In genomic region chr1:166137244-166137938, GRCm38 (mm10) we compare ENCODE assay signal across 11 mouse cellular contexts. TPM values are rescaled to one million over a fixed set of nuclear protein-coding genes. Genes with fewer than 3 reads are reported as not detected.
DNase-seq lines count a peak whose midpoint lies in the region; ATAC-seq and TF ChIP-seq lines count a peak whose summit lies in the region.
"Had no signal": no experiment of that assay in that cellular context is flagged by ENCODE, and none has a peak within 500 bp of the region (broad histone marks: within the 10 kb centered on the region; RNA-seq: fewer than 3 reads in every experiment).

No protein-coding gene starts in this region.

- 0 out of 2 replicates have a peak overlapping the region, but pooled peaks have one; percentile 23 for H3K27ac ChIP-seq in hindbrain, embryonic 10.5 days
- H3K27ac ChIP-seq in hindbrain, embryonic 11.5 days (ENCODE audit: low read depth, low read length), result no peak overlapping the region
- no peak overlapping the region for H3K27ac ChIP-seq in intestine, embryonic 14.5 days (ENCODE audit: low read depth)
- H3K27ac ChIP-seq: hindbrain, embryonic 15.5 days; midbrain, embryonic 10.5 days had no signal

- no peak overlapping the region for H3ac ChIP-seq in myocyte (ENCODE audit: control insufficient read depth, insufficient read length)

- H3K9me3 ChIP-seq in hindbrain, embryonic 10.5 days, result no peaks in the 10 kb centered on the region
- no peaks in the 10 kb centered on the region for H3K9me3 ChIP-seq in hindbrain, embryonic 11.5 days (ENCODE audit: control insufficient read depth, low read length)
- H3K9me3 ChIP-seq in intestine, embryonic 14.5 days (ENCODE audit: control insufficient read depth, low read length), result no peaks in the 10 kb centered on the region
- H3K9me3 ChIP-seq: hindbrain, embryonic 15.5 days; midbrain, embryonic 10.5 days had no signal

- DNase-seq in hindbrain, embryonic 10.5 days (ENCODE audit: low spot score), result no peak
- no peak for DNase-seq in hindbrain, embryonic 11.5 days (ENCODE audit: low spot score)
- DNase-seq in Muller cell, postnatal 12 days (ENCODE audit: inconsistent ontology term), result peak; percentile 16
- no peak for DNase-seq in intestine, embryonic 14.5 days (ENCODE audit: low spot score)
- no peak for DNase-seq in frontal cortex, postnatal 36 days (ENCODE audit: low spot score in 2 of 2)
- no peak for DNase-seq in thymus, postnatal 36 days

- 78% methylated on average over 7 of the region's 7 CpGs for whole genome bisulfite sequencing in hindbrain, embryonic 10.5 days
- 75% methylated on average over 7 of the region's 7 CpGs for WGBS in hindbrain, embryonic 11.5 days
- WGBS in intestine, embryonic 14.5 days, result 53% methylated on average over 7 of the region's 7 CpGs

- H3K79me2 ChIP-seq in myocyte (ENCODE audit: control insufficient read depth, insufficient read depth), result no peaks in the 10 kb centered on the region

- H3K36me3 ChIP-seq in hindbrain, embryonic 10.5 days, result no peaks in the 10 kb centered on the region
- no peaks in the 10 kb centered on the region for H3K36me3 ChIP-seq in hindbrain, embryonic 11.5 days (ENCODE audit: control insufficient read depth, insufficient read depth, low read length)
- no peaks in the 10 kb centered on the region for H3K36me3 ChIP-seq in intestine, embryonic 14.5 days (ENCODE audit: control insufficient read depth, insufficient read depth, low read length)
- no peaks in the 10 kb centered on the region for H3K36me3 ChIP-seq in myocyte (ENCODE audit: control insufficient read depth, insufficient read depth)
- H3K36me3 ChIP-seq: hindbrain, embryonic 15.5 days; midbrain, embryonic 10.5 days had no signal

- no peak overlapping the region for H3K4me3 ChIP-seq in hindbrain, embryonic 10.5 days
- H3K4me3 ChIP-seq in hindbrain, embryonic 11.5 days (ENCODE audit: low read depth, low read length), result no peak overlapping the region
- no peak overlapping the region for H3K4me3 ChIP-seq in intestine, embryonic 14.5 days (ENCODE audit: low read depth, low read length)
- H3K4me3 ChIP-seq in myocyte, result peak overlapping the region; percentile 18
- H3K4me3 ChIP-seq: erythroblast, embryonic 14.5 days; hindbrain, embryonic 15.5 days; midbrain, embryonic 10.5 days had no signal

- ATAC-seq in hindbrain, embryonic 11.5 days (ENCODE audit: low FRiP score), result no peak
- peak; percentile 75 for ATAC-seq in intestine, embryonic 14.5 days (replicated peaks; ENCODE audit: low FRiP score, low TSS enrichment, low read depth)
- ATAC-seq in erythroblast, adult 5-6 weeks (replicated peaks; ENCODE audit: low FRiP score, poor library complexity, severe bottlenecking), result no peak

- no peak overlapping the region for H3K4me2 ChIP-seq in hindbrain, embryonic 11.5 days (replicated peaks; ENCODE audit: low read depth, low read length)
- no peak overlapping the region for H3K4me2 ChIP-seq in intestine, embryonic 14.5 days (ENCODE audit: low read length)
- peak overlapping the region; percentile 99 for H3K4me2 ChIP-seq in myocyte (ENCODE audit: low read depth)
- H3K4me2 ChIP-seq: hindbrain, embryonic 15.5 days had no signal

- H3K27me3 ChIP-seq in hindbrain, embryonic 10.5 days (ENCODE audit: insufficient read depth, poor library complexity, severe bottlenecking), result 0 out of 2 replicates have a peak, but pooled peaks cover 6% of the 10 kb centered on the region
- no peaks in the 10 kb centered on the region for H3K27me3 ChIP-seq in hindbrain, embryonic 11.5 days (ENCODE audit: control insufficient read depth, insufficient read depth, low read length)
- H3K27me3 ChIP-seq in intestine, embryonic 14.5 days (replicated peaks; ENCODE audit: control insufficient read depth, insufficient read depth, low read length), result no peaks in the 10 kb centered on the region
- H3K27me3 ChIP-seq in myocyte (ENCODE audit: control insufficient read depth, insufficient read depth, insufficient read length), result no peaks in the 10 kb centered on the region

- TF ChIP-seq POLR2A in myocyte (IDR thresholded peaks at IDR 0.05; ENCODE audit: insufficient read length, low read depth), result no peak

- peaks cover 26% of the 10 kb centered on the region for H3K4me1 ChIP-seq in hindbrain, embryonic 10.5 days (replicated peaks)
- H3K4me1 ChIP-seq in hindbrain, embryonic 11.5 days (replicated peaks; ENCODE audit: control insufficient read depth, insufficient read depth, low read length), result no peaks in the 10 kb centered on the region
- H3K4me1 ChIP-seq in intestine, embryonic 14.5 days (replicated peaks; ENCODE audit: control insufficient read depth, insufficient read depth, low read length), result peaks cover 9% of the 10 kb centered on the region; the same call in 1 of the 2 replicates
- H3K4me1 ChIP-seq: hindbrain, embryonic 15.5 days had no signal

- no peak overlapping the region for H3K9ac ChIP-seq in hindbrain, embryonic 11.5 days (ENCODE audit: low read depth, low read length)
- no peak overlapping the region for H3K9ac ChIP-seq in intestine, embryonic 14.5 days (ENCODE audit: low read length)
- H3K9ac ChIP-seq: hindbrain, embryonic 15.5 days had no signal

TF ChIP-seq in myocyte, 11 proteins besides CTCF, POLR2A, EP300 and RAD21:
- TF ChIP-seq MYOG (IDR thresholded peaks at IDR 0.05; ENCODE audit: control insufficient read depth in 1 of 3, insufficient read depth in 1 of 3, insufficient read length in 2 of 3, low read depth in 2 of 3) (peak in 1 of 3 experiments; percentile 46), USF1 (IDR thresholded peaks at IDR 0.05; ENCODE audit: low read depth) (no peak)

RNA-seq across cellular contexts. Expression of gene Gpa33, which starts 7.4 kb away (rescaled TPM):
- polyA plus RNA-seq in hindbrain, embryonic 10.5 days (2016; fragmentation: Nextera tagmentation; extraction: Ambion mirVana), result 0.16 and 0.22 TPM in 2 replicates
- polyA plus RNA-seq in hindbrain, embryonic 11.5 days (2014; fragmentation: Nextera tagmentation; extraction: Ambion mirVana), result 0.12 TPM in 1 of 2 replicates, not detected in the other
- polyA plus RNA-seq in intestine, embryonic 14.5 days (2014; fragmentation: Nextera tagmentation; extraction: Ambion mirVana), result 48.4 and 50.4 TPM in 2 replicates
- 0.29 TPM for polyA plus RNA-seq in myocyte (2012; fragmentation: generic; extraction: Trizol)
- total RNA-seq in erythroblast, adult 5-6 weeks (2015; ENCODE audit: low replicate concordance), result not detected in 2 replicates
- total RNA-seq in erythroblast, adult 5-6 weeks (2017; ENCODE audit: low replicate concordance), result not detected in 2 replicates
- polyA plus RNA-seq: erythroblast, embryonic 14.5 days; hindbrain, embryonic 15.5 days had no signal

RNA-seq across cellular contexts. Expression of gene Dusp27, which starts 9.7 kb away (rescaled TPM):
- polyA plus RNA-seq in hindbrain, embryonic 10.5 days (2016; fragmentation: Nextera tagmentation; extraction: Ambion mirVana), result 2.5 and 3.0 TPM in 2 replicates
- 2.0 and 2.2 TPM in 2 replicates for polyA plus RNA-seq in hindbrain, embryonic 11.5 days (2014; fragmentation: Nextera tagmentation; extraction: Ambion mirVana)
- polyA plus RNA-seq in intestine, embryonic 14.5 days (2014; fragmentation: Nextera tagmentation; extraction: Ambion mirVana), result 2.4 and 2.8 TPM in 2 replicates
- 38.3 TPM for polyA plus RNA-seq in myocyte (2012; fragmentation: generic; extraction: Trizol)
- total RNA-seq in erythroblast, adult 5-6 weeks (2015; ENCODE audit: low replicate concordance), result not detected in 2 replicates
- not detected in 2 replicates for total RNA-seq in erythroblast, adult 5-6 weeks (2017; ENCODE audit: low replicate concordance)
- polyA plus RNA-seq: erythroblast, embryonic 14.5 days had no signal

Comparison
In these comparisons a context has a peak if more than half of its experiments do, and no peak if none do; other contexts are left out.
1. RNA of gene Gpa33, which starts 7.4 kb away (polyA plus RNA-seq): 48.4 to 50.4 TPM in intestine, embryonic 14.5 days; 0.29 TPM in myocyte (single experiment), 0.16 to 0.22 TPM in hindbrain, embryonic 10.5 days and 0.12 TPM in hindbrain, embryonic 11.5 days; every median in the first group is over 10 times any median in the second.